Mouse (Mus musculus) spleen, embryonic (tissue): ENCODE results near the gene Zbp1.

Source experiments
- CTCF ChIA-PET: fragments of 350-600 bp; sonication (Branson Sonifier 250); formaldehyde crosslinking; loops from one replicate; lab custom pipeline; 2022; lab: Charles Lee

Gene Zbp1

DNA sequence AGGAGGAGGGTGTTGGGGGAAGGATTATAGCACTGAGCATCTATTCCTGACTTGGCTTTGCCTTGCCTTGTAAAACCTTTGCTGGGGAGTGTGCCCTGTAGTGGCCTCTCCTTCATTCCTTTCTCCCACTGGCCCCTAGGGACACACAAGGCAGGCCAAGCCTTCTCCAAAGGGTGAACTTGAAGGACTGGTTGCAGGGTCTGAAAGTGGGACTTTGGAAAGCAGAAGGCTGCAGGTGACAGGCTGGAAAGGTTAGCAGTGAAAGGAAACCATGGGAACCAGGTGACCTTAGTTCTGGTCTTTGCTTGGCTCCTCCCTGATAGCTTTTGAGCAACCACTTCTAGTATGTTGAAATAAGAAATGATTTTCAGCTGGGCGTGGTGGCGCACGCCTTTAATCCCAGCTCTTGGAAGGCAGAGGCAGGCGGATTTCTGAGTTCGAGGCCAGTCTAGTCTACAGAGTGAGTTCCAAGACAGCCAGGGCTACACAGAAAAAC lies 912 bp downstream of the Zbp1 start:
- CTCF ChIA-PET = no interaction called here

DNA sequence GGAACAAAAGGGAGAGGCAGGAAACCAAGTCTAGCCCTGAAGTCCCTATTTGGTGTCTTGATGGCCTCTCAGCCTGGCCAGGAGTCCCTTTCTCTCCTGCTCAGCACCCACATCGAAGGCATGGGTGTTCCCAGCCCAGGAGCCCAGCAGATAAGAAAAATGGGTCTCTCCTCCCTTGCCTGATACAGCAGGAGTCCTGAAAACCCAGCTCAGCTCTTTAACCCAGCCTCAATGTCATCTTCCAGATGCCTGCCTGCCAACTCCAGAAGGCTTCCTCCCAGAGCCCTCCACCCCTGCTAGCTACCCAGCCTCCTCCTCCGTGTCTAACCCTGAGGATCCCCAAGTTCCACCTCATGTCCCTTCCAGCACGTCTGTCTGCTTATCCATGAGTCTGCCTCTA lies 1.5 kb downstream of the Zbp1 start:
- CTCF ChIA-PET = interaction anchor here (0.6 kb wide), 1 partner anchor 43 kb away, joined by 9 read pairs; no protein-coding TSS in a partner anchor

DNA sequence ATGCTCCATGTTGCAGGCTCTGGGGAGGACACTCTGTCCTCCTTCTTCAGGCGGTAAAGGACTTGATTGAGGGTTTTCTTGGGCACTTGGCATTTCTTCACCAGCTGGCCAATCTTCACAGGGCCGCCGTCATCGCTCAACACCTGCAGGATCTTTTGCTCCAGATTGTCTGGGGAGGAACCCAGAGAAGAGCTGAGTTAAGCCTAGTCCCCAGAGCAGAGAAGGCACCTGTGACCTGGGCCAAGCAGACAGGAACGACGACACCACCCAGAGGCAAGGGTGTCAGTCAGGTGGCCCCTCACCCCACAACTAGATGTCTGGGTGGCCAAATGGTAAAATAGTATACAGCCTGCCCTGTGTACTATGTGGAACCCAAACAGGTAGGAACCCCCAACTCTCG lies 1.9 kb downstream of the Zbp1 start:
- CTCF ChIA-PET = interaction anchor here (0.6 kb wide), 1 partner anchor 43 kb away, joined by 9 read pairs; no protein-coding TSS in a partner anchor

DNA sequence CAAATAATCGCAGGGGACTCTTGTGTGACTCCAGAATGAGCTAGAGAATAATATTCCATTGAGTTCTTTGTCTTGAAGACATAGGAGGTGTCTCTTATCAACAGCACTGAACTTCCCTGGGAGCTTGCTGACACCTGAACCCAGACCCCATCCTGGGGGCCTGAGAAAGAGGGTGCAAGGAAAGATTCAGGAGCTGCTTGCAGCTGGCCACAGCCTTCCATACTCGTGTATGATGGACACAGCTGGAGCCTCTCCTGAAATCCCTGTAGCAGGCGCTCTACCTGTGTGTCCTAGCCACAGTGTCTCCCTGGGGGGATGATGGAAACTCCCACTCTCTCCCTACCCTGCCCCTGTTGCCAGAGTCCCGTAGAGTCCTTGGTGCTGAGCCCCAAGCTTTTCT lies 6.5 kb downstream of the Zbp1 start:
- CTCF ChIA-PET = no interaction called here

DNA sequence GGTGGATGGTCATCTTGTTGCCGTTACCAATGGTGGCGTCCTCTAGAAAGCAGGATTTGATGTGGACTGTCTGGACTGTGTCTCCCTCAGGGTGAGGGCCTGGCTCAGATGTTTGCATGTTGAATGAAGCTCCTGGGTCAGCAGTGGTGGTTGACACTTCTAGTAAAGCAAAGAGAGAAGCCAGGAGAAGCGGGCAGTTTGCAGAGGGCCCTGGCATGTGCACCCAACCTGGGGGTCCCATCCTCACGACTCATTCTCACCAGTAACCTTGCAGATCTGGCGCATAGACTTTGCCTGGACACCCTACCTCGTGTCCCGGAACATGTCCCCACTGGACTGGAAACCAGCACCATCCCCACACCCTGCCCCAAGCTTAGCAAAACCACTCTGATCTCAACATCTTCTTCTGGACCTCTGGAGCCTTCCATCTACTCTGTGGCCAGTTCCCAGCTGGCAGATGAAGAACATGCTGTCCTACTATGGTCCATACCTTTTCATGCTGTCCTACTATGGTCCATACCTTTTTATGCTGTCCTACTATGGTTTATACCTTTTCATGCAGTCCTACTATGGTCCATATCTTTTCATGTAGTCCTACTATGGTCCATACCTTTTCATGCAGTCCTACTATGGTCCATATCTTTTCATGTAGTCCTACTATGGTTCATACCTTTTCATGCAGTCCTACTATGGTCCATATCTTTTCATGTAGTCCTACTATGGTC lies 9.5 kb downstream of the Zbp1 start:
- CTCF ChIA-PET = no interaction called here

DNA sequence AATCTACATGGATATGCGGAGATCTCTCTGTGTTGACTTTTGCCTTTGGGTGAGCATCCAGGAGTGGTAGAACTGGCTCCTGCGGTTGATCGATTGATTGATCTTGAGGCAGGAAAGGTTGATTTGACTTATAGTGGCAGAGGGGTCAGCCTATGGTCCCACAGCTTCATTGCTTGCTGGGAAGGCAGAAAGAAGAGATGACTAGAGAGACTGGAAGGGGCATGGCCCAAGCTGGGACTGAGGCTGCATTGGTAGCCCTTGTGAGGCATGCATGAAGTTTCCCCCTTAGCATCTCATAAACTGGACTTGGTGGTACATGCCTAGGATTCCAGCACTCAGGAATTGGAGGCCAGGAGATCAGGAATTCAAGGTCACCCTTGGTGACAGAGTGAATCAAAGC lies 11.7 kb downstream of the Zbp1 start:
- CTCF ChIA-PET = no interaction called here

DNA sequence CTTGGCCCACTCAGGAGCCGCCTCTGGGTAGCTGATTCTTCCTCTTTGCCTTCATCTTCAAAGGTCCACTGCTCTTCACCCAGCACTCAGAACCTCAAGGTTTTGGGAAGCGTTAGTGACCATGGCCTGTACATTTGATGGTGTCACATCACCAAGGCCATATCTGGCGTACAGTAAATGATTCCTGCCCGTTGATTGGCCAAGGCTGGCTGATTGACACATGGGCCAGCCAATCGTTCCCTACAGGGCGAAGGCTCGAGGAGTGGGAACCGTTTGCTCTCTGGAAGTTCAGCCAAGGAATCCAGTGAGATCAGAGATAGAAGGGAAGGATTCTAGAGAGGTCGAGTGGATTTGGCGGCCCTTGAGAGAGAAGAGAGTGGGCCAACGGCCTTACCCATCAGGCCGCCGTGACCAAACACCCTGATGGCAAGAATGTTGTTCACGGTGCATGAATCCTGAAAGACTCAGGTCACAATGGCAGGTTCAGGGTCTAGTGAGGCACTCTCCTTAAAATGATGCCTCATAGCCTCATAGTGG lies 13.1 kb downstream of the Zbp1 start:
- CTCF ChIA-PET = no interaction called here

DNA sequence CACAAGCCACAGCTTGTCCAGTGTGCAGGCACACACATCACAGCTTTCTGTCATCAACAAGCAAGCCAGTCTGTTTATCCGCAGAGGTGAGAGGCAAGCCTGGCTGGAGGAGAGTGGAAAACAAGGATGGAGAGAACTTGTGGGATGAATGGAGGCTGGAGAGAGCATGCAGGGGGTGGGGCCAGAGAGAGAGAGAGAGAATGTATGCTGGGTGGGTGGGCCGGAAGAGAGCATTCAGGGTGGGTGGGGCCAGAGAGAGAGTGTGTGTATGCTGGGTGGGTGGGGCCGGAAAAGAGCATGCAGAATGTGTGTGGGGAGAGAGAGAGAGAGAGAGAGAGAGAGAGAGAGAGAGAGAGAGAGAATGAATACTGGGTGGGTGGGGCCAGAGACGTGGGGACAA lies 14.1 kb downstream of the Zbp1 start:
- CTCF ChIA-PET = no interaction called here

DNA sequence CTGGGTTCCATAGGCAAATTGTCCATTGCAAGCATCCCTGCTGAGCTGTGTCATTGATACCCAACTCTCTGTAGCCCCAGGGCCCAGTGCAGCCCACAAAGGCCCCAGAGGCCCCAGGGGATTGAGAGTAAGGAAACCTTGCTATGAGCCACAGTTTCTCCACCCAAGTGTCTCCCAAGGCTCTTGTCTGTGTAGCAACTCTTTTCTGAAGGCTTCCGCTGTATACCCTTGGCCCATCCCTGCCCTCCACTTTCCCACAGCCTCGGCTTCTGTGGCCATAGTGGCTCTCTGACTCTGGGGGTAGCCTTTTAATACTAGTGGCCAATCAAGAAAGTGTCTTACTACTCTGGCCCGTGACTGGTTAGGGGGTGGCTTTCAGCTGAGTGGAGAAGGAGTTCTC lies 15.0 kb downstream of the Zbp1 start:
- CTCF ChIA-PET = no interaction called here

DNA sequence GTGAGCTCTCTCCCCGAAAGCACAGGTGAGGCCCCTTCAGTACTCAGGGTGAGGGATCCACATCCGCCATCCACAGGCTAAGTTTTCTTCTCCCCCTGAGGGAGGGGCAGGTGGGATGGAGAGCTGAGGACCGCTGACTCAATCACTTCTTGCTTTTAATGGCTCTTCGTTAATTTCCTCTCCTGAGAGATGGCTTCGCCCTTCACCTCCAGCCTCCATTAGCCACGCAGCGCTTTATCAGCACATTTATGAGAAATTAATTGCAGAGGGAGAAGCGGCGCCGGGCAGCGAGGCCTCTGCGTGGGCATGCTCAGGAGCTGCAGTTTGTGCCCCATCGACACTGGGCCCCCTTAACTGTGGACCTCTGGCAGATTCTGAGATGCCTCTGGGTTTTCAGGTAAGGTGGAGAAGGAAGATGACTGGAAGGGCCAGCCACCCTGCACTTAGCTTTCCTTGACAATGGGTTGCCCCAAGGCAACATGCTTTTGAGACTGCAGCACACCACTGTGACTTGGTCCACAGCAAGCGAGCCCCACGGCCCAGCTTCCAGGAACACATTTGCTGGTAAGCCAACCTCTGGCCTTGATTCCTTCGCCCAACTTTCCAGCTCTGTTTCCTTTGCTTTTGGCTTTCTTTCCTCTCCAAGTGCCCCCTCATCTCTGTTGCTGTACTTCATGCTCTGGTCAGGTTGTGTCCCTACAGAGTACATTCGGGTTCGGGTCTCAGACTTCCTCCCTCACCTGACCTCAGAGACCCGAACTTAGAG lies 15.6 kb downstream of the Zbp1 start:
- CTCF ChIA-PET = no interaction called here

DNA sequence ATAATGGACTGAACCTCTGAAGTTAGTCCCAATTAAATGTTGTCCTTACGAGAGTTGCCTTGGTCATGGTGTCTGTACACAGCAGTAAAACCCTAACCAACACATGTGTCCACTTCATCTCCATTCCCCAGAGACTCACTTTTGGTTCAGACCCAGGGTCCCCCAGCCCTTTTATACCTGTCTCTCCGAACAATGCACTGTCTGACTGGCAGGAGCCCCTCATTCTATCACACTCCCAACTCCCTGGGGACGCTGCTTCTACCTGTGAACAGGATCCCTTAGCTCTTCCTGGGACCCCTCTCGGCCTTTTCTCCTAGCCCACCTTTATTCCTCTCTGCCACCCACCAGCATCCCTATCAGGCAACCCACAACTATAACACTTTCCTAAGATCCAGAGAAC lies 23.9 kb downstream of the Zbp1 start:
- CTCF ChIA-PET = interaction anchor here (0.7 kb wide), 1 partner anchor 358 kb away, joined by 6 read pairs; no protein-coding TSS in a partner anchor

DNA sequence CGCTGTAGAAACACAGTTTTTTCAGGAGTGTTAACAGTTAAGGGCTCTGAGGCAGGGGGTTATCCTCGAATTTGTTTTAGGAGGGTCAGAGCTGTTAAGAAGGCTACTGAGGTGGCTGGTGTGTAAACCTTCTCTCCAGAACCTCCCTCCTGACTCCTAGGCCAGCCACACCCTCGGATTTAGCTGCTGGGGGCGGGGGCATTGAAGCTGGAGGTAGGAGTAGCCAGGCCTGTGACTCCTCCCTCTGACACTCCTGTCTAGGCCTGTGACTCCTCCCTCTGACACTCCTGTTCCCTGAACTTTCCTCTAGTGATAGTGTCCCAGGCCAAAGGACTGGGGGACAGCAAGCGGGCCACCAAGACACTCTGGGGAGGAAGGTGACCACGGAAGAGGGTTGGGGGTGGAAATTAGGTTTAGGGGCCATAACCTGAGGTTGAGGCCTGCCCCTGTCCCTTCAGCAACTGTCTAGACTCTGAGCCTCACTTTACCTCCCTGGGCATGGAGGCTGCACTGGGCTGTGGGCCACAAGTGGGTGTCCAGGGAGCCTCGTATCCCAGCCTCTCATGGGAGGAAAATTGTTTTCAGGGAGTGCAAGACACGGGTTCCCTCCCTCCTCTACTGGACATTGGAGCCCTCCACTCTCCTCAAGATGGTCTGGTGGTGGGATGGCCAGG lies 31.4 kb downstream of the Zbp1 start:
- CTCF ChIA-PET = interaction anchor here (3.0 kb wide), 1 partner anchor 374 kb away, joined by 11 read pairs; no protein-coding TSS in a partner anchor

DNA sequence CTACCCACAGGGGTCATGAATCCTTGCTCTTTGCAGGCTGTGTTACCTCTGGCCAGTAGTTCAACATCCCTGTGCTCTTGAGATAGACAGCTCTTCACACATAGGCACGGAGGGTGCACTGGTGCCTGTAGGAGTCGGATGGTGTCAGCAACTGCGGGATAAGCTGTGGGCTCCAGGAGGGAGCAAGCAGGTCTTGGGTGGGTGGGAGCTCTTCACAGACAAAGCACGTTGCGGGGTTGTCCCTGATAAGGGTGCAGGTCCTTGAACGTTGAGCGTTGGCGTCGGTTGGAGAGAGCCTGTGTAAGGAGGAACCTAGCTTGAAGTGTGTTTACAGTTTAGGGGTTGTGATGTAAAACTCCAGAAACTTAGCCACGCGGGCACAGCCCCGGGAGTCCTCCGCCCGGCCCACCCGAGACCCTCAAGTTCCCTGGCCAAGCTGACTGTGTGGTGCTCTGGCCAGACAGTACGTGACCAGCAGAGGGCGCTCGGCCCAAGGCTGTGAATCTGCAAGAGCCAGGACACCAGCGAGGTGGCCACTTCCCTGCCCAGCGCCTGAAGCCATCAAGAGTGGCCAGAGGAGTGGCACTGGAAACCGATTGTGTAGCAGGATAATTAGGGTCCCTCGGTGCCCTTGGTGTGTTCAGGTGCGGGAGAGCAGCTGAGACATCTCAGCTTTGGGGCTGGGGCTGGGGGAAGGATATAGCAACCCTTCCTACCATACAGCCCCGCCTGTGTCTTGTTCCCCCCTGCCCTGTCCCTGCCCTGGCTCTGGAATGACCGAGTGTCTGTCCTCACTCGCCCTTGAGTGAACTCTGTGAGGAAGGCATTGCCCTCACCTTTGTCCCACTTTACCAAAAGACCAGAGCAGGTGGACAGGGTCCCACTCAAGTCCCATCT lies 32.4 kb downstream of the Zbp1 start:
- CTCF ChIA-PET = interaction anchor here (0.6 to 3.0 kb wide), 4 partner anchors 361 to 1554 kb away, joined by 3 to 11 read pairs (median 4); no protein-coding TSS in a partner anchor

DNA sequence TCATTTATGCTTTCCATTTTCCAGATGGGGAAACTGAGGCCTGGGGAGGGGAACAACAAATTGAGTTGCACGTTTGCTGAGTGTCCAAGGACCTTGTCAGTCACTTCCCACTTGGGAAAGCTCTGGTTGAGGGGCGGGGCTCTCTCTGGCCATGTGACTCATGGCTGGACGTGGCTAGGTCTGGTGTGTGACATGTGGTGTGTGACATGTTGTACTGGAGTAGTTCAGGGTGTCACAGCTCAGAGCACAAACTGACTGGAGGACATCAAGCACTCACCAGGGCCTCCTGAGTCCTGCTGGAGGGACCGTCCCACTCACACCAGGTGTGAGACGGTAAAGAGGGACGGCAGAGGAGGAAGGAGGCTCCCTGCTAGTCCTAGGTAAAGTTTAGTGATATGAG lies 33.4 kb downstream of the Zbp1 start:
- CTCF ChIA-PET = interaction anchor here (1.8 to 3.0 kb wide), 2 partner anchors 362 to 376 kb away, joined by 4 to 11 read pairs; no protein-coding TSS in a partner anchor

DNA sequence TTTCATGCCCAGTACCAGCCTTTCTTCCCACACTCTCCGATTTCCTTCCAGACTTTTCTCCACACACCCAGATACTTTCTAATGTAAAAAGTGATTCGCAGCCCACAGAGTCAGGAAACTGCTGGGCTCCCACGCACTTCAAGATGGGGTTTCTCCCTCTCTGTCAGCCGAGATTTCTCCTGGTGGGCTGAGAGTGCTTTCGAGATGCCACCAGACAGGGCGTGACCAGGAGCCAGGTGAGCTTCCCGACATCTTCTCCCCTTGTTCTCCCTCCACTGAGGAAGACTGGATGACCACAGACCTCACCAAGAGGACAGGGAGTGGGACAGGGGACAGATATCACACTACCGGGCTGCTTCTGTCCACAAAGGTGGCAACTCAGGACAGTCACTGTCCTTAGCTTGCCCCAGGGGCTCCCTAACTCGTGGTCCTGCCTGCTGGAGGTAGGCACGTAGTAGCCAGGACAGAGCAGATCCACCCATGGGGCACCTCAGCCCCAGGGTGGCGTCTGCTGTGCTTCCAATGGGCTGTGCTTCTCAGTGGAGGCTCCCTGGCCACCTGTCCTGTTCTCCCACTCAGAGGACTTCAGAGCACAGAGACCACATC lies 34.1 kb downstream of the Zbp1 start:
- CTCF ChIA-PET = interaction anchor here (3.0 kb wide), 1 partner anchor 377 kb away, joined by 11 read pairs; no protein-coding TSS in a partner anchor

DNA sequence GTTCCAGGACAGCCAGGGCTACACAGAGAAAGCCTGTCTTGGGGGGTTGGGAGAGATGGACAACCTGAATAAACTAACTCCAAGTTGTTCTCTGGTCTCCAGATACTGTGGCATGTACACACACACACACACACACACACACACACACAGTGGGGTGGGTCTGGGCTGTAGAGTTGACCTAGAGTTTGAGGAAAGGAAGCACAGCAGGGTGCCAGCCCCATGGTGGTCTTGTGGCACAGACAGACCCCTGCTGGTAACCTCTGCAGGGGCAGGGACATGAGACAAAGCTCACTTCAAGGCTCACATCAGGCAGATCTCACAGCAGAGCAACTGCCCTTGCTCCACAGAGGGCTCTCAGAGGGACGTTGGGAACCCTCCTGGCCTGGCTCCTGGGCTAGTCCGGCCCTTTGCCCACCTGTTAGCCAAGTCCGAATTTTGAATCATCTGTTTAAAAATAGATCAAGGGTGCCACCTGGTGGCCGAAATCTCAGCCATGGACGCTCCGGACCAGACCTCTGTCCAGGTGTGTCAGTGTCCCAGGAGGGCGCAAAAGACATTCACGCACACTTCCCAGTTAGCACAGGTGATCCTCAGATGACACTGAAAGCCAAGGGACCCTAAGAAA lies 34.8 kb downstream of the Zbp1 start:
- CTCF ChIA-PET = interaction anchor here (3.0 kb wide), 1 partner anchor 377 kb away, joined by 11 read pairs; no protein-coding TSS in a partner anchor

DNA sequence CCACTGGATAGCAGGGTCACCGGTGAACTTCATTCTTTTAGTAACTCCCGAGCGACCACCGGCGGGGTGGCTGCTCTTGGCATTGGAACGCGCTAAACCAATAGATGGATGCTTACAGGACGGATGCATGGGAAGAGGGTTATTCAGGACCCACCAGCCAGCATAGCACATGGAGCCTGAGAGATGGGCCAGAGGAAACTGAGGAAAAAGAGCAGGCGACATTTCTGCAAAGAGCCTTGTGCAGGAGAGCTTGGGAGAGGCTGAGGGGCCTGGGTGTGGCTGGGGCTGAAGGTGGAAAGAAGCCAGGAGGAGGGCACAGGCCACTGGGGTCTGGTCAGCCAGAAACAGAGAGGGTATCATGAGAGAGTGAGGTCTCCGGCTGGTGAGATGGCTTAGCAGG lies 35.4 kb downstream of the Zbp1 start:
- CTCF ChIA-PET = no interaction called here

DNA sequence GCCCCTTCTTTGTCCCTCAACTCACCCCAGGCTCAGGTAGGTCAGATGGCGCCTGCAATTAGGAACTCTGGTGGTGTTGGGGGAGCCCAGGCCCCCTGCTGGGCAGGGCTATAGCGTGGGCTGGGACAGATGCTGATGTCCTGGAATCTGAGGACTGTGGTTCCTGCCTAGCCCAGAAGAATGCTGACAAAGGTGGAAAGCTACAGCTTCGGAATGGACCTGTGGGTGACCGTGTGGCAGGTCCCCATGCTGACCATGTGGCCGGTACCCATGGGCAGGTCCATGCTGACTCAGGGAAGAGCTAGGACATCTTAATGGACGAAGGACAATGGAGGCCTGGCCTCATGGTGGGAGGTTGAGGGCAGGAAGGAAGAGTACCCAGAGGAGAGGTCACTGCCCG lies 35.9 kb downstream of the Zbp1 start:
- CTCF ChIA-PET = no interaction called here

DNA sequence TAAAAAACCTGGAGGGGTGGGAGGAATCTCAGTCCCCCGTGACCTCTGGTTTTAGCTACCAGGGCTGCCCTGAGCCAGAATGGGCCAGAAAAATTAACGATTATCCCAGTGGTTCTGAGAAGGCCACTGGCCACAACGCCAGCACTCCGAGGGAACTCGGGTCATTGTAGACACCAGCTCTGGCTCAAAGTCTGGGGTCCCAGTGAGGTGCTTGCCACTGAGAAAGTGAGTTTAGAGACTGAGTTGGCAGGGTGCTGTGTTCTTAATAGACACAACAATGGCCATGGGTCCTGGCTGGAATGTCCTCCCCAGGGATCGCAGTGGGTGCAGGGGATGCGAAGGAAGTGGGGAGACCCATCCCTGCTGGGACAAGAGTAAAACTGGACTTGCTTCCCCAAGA lies 36.8 kb downstream of the Zbp1 start:
- CTCF ChIA-PET = interaction anchor here (0.6 kb wide), 1 partner anchor 215 kb away, joined by 3 read pairs; no protein-coding TSS in a partner anchor
